ENCODE assay signal across 18 mouse cellular contexts in the genomic region with DNA sequence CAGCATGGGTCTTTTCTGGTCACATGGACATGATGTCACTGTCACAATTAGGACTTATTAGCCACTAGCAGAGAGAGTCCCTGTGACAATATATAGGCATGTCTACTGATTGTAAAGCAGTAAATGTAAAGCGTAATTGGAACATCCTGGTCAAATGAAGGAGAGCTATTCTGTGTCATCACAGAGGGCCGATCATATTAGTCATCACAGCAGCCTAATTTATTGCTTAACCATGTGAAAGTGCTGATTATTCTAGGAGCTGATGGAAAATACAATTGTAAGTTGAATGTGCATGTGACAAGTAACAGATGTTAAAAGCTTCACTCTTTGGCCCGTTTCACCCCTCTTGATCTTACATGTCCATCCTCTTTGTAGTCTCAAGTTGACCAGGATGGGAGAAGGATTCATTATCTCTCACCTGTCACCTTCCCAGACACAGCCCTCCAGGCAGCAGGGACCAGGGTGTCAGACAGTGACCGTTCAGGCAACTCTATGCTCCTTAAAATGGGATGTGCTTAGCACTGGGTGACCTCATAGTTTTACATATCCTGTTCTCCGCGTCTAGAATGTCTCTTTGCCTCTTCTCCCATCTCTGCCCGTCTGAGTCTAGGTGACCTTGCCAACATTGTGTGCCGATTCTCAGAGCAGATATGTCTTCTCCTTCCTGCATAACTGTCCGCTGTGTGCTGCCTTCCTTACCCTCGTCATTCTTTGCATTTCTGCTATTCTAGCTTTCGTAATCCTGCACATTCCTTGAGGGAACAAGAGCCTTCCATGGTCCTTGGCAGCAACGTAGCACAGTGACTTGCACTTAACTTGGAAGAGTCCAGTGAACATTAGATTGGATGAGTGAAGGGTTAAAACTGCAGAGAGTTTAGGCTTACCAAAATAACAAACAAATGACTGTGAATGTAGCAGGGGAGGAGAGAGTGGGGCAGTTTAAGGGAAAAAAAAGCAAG.
DNase-seq lines count a peak whose midpoint lies in the region; ATAC-seq and TF ChIP-seq lines count a peak whose summit lies in the region.
"Had no signal": no experiment of that assay in that cellular context is flagged by ENCODE, and none has a peak within 500 bp of the region (broad histone marks: within the 10 kb centered on the region; RNA-seq: fewer than 3 reads in every experiment).

No protein-coding gene starts in this region.

- no peak for DNase-seq in frontal cortex, postnatal 36 days (ENCODE audit: low spot score in 2 of 2)
- peak; percentile 40 for DNase-seq in kidney, postnatal 0 days (ENCODE audit: low spot score)
- no peak for DNase-seq in kidney, adult 18-20 months
- DNase-seq in retina, postnatal 1 day = peak; percentile 78
- no peak for DNase-seq in urinary bladder, postnatal 14 days (ENCODE audit: low spot score)
- DNase-seq: B cell, adult 2 months; cerebellum, postnatal 14 days; layer of hippocampus, adult 9-11 months; thymus, postnatal 14 days had no signal

- H3K9me3 ChIP-seq in kidney, postnatal 0 days (replicated peaks; ENCODE audit: low read length) = no peaks in the 10 kb centered on the region
- H3K9me3 ChIP-seq in lung, embryonic 15.5 days = no peaks in the 10 kb centered on the region
- H3K9me3 ChIP-seq in intestine, embryonic 15.5 days = no peaks in the 10 kb centered on the region
- H3K9me3 ChIP-seq: forebrain, embryonic 10.5 days; hindbrain, embryonic 15.5 days; kidney, embryonic 15.5 days; liver, embryonic 15.5 days; midbrain, embryonic 13.5 days; stomach, embryonic 15.5 days had no signal

- no peak overlapping the region for H3K4me3 ChIP-seq in kidney, postnatal 0 days (replicated peaks; ENCODE audit: low read depth, low read length)
- no peak overlapping the region for H3K4me3 ChIP-seq in lung, embryonic 15.5 days
- no peak overlapping the region for H3K4me3 ChIP-seq in intestine, embryonic 15.5 days (replicated peaks)
- H3K4me3 ChIP-seq: forebrain, embryonic 10.5 days; hindbrain, embryonic 15.5 days; kidney, embryonic 15.5 days; liver, embryonic 15.5 days; midbrain, embryonic 13.5 days; stomach, embryonic 15.5 days had no signal

- no peaks in the 10 kb centered on the region for H3K4me1 ChIP-seq in kidney, postnatal 0 days (replicated peaks; ENCODE audit: insufficient read depth, low read length)
- H3K4me1 ChIP-seq in lung, embryonic 15.5 days = peaks cover 4% of the 10 kb centered on the region
- H3K4me1 ChIP-seq in intestine, embryonic 15.5 days (replicated peaks) = no peaks in the 10 kb centered on the region
- H3K4me1 ChIP-seq: forebrain, embryonic 10.5 days; hindbrain, embryonic 15.5 days; liver, embryonic 15.5 days; midbrain, embryonic 13.5 days; stomach, embryonic 15.5 days had no signal

- TF ChIP-seq CTCF in kidney, postnatal 0 days (IDR thresholded peaks at IDR 0.05; ENCODE audit: low read depth) = no peak

- 40% methylated on average over 12 of the region's 12 CpGs for WGBS in kidney, postnatal 0 days
- WGBS in lung, embryonic 15.5 days = 39% methylated on average over 12 of the region's 12 CpGs
- WGBS in intestine, embryonic 15.5 days = 64% methylated on average over 12 of the region's 12 CpGs

- H3K36me3 ChIP-seq in kidney, postnatal 0 days (ENCODE audit: insufficient read depth, low read length) = no peaks in the 10 kb centered on the region
- no peaks in the 10 kb centered on the region for H3K36me3 ChIP-seq in lung, embryonic 15.5 days
- H3K36me3 ChIP-seq in intestine, embryonic 15.5 days = no peaks in the 10 kb centered on the region
- H3K36me3 ChIP-seq: forebrain, embryonic 10.5 days; hindbrain, embryonic 15.5 days; kidney, embryonic 15.5 days; liver, embryonic 15.5 days; stomach, embryonic 15.5 days had no signal

- peak overlapping the region; percentile 35 for H3K4me2 ChIP-seq in kidney, postnatal 0 days (ENCODE audit: low read length)
- peak overlapping the region; percentile 15; the same call in 1 of the 2 replicates for H3K4me2 ChIP-seq in lung, embryonic 15.5 days
- H3K4me2 ChIP-seq in intestine, embryonic 15.5 days (replicated peaks) = no peak overlapping the region
- H3K4me2 ChIP-seq: hindbrain, embryonic 15.5 days; kidney, embryonic 15.5 days; liver, embryonic 15.5 days; midbrain, embryonic 13.5 days; stomach, embryonic 15.5 days had no signal

- no peak overlapping the region for H3K9ac ChIP-seq in kidney, postnatal 0 days (ENCODE audit: low read depth, low read length)
- no peak overlapping the region for H3K9ac ChIP-seq in lung, embryonic 15.5 days
- H3K9ac ChIP-seq in intestine, embryonic 15.5 days = no peak overlapping the region
- H3K9ac ChIP-seq: hindbrain, embryonic 15.5 days; kidney, embryonic 15.5 days; liver, embryonic 15.5 days; midbrain, embryonic 13.5 days; stomach, embryonic 15.5 days had no signal

- peak; percentile 18; the same call in 1 of the 2 replicates for ATAC-seq in frontal cortex, adult (ENCODE audit: low TSS enrichment)
- no peak for ATAC-seq in kidney, postnatal 0 days (replicated peaks; ENCODE audit: low FRiP score, low read depth)
- ATAC-seq in lung, embryonic 15.5 days (ENCODE audit: borderline replicate concordance, extremely low read depth, low FRiP score, low TSS enrichment) = peak; percentile 75
- ATAC-seq in intestine, embryonic 15.5 days = no peak
- ATAC-seq: midbrain, embryonic 13.5 days had no signal

- no peak overlapping the region for H3K27ac ChIP-seq in kidney, postnatal 0 days
- H3K27ac ChIP-seq in lung, embryonic 15.5 days = peak overlapping the region; percentile 7; the same call in 1 of the 2 replicates
- no peak overlapping the region for H3K27ac ChIP-seq in intestine, embryonic 15.5 days
- H3K27ac ChIP-seq: forebrain, embryonic 10.5 days; hindbrain, embryonic 15.5 days; kidney, embryonic 15.5 days; liver, embryonic 15.5 days; midbrain, embryonic 13.5 days; stomach, embryonic 15.5 days had no signal

- no peaks in the 10 kb centered on the region for H3K27me3 ChIP-seq in kidney, postnatal 0 days (ENCODE audit: insufficient read depth, low read length)
- H3K27me3 ChIP-seq in lung, embryonic 15.5 days = no peaks in the 10 kb centered on the region
- no peaks in the 10 kb centered on the region for H3K27me3 ChIP-seq in intestine, embryonic 15.5 days (replicated peaks)
- H3K27me3 ChIP-seq: hindbrain, embryonic 15.5 days; kidney, embryonic 15.5 days; liver, embryonic 15.5 days; midbrain, embryonic 13.5 days; stomach, embryonic 15.5 days had no signal

Comparison
In these comparisons a context has a peak if more than half of its experiments do, and no peak if none do; other contexts are left out.
1. DNase-seq: peak in kidney, postnatal 0 days (single experiment) and retina, postnatal 1 day (single experiment); none in frontal cortex, postnatal 36 days (0 of 2), kidney, adult 18-20 months (single experiment) and urinary bladder, postnatal 14 days (single experiment).
2. ATAC-seq: peak in frontal cortex, adult (single experiment) and lung, embryonic 15.5 days (single experiment); none in kidney, postnatal 0 days (single experiment) and intestine, embryonic 15.5 days (single experiment).